Mouse (Mus musculus) retina, postnatal 7 days (tissue): ENCODE results near the gene Tlr8.

Source experiments
- DNase-seq: peaks from one replicate; pipeline ENCODE4 v3.0.0-alpha.2; 2012; ENCODE audit warnings: low read depth, low spot score

Tlr8 gene

GRCm38 (mm10) chrX:167205813-167206520 is 58.2 kb downstream of the Tlr8 start:
- no peak for DNase-seq

DNA sequence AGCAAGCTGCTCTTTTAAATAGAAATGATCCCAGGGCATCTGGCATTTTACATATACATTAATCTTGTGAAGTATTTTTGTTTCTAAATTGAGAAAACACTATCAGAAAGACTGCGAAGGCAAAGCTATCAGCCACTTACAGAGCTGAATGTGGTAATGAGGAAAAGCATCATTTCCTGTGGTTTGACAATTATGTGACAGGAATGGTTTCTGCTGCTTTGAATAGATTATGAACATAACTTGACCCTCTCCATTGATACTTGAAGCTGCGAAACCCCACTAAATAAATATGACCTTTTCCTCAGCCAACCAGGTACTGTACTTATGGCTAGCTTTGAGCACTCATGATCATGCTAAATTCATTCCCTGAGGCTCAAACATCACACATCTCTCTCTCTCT is 62.8 kb downstream of the Tlr8 start:
- no peak for DNase-seq

GRCm38 (mm10) chrX:167195228-167195649 is 68.9 kb downstream of the Tlr8 start:
- no peak for DNase-seq
